Mouse (Mus musculus): ENCODE measurements around the gene Olfr734. TPM values are rescaled to one million over a fixed set of nuclear protein-coding genes. Genes with fewer than 3 reads are reported as not detected.

Olfr734 gene
- polyA plus RNA-seq (2016; fragmentation: Nextera tagmentation; extraction: Ambion mirVana): not detected in 2 replicates

DNA sequence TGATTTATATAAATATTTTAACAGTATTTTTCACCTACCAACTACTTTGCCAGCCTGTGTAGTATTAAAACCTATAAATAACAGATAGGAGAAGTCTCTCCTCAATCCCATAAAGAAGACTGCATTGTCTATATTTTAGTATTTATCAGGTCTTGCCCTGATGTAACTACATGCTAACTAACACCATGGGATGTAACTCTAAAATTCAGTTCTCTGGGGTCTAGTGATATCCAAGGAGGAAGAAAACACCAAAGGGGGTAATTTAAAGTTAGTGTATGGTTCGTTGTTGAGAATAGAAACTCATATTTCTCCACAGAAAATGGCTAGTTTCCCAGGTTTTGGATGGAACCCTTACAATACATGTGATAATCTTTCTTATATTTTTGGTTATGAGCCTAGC is at the start of gene Olfr734:
Gene Olfr734 (minus strand): TSS at position 101 of the 400 bp plus-strand sequence.
- H3K4me1 ChIP-seq (replicated peaks): no peaks in the 10 kb centered on the region
- no peak within 1 kb of the TSS for H3K4me2 ChIP-seq
- no peaks in the 10 kb centered on the region for H3K36me3 ChIP-seq
- H3K9ac ChIP-seq (replicated peaks): no peak within 1 kb of the TSS
- no peaks in the 10 kb centered on the region for H3K9me3 ChIP-seq
- no peaks in the 10 kb centered on the region for H3K27me3 ChIP-seq
- no peak for ATAC-seq (ENCODE audit: insufficient number of reproducible peaks, insufficient read depth, low FRiP score, low TSS enrichment, low read depth)
- 72% methylated on average over 1 of the region's 1 CpGs for WGBS
- no peak within 1 kb of the TSS for H3K27ac ChIP-seq
- no peak within 1 kb of the TSS for H3K4me3 ChIP-seq (replicated peaks)

DNA sequence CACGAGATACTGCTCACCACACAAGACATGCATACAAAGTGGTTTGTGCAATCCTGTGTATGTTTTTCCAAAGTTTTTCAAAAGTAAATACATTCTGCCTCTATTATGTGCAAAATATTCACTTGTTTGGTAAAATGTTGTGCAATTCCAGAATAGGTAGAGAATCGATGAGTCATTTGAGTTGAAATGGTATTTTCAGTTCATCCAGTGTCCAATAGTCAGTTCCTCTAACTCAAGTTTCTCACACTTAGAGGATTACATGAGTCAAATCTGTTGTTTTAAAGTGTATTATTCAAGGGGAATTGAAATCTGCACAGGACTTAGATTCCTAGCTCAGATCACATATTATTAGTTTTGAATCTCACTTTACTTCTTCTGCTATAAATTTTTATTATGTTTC is 37.0 kb upstream of the Olfr734 start:
- no peak overlapping the region for H3K9ac ChIP-seq (replicated peaks)
- H3K27me3 ChIP-seq: no peaks in the 10 kb centered on the region
- H3K4me1 ChIP-seq (replicated peaks): no peaks in the 10 kb centered on the region
- H3K9me3 ChIP-seq: no peaks in the 10 kb centered on the region
- H3K27ac ChIP-seq: no peak overlapping the region
- no peak overlapping the region for H3K4me3 ChIP-seq (replicated peaks)
- no peaks in the 10 kb centered on the region for H3K36me3 ChIP-seq
- 79% methylated on average over 2 of the region's 2 CpGs for WGBS
- no peak overlapping the region for H3K4me2 ChIP-seq
- ATAC-seq (ENCODE audit: insufficient number of reproducible peaks, insufficient read depth, low FRiP score, low TSS enrichment, low read depth): no peak

GRCm38 (mm10) chr14:50360480-50360879 is 33.9 kb upstream of the Olfr734 start:
- Histone ChIP-seq H3K36me3 (no peaks in the 10 kb centered on the region), H3K27me3 (no peaks in the 10 kb centered on the region), H3K4me3 (replicated peaks) (no peak overlapping the region), H3K4me2 (no peak overlapping the region), H3K9me3 (no peaks in the 10 kb centered on the region), H3K9ac (replicated peaks) (no peak overlapping the region), H3K4me1 (replicated peaks) (no peaks in the 10 kb centered on the region), H3K27ac (no peak overlapping the region)
- no peak for ATAC-seq (ENCODE audit: insufficient number of reproducible peaks, insufficient read depth, low FRiP score, low TSS enrichment, low read depth)
- WGBS: 84% methylated on average over 3 of the region's 3 CpGs

GRCm38 (mm10) chr14:50357593-50357992 is 31.0 kb upstream of the Olfr734 start, which contains the start of gene Tlr11:
Tlr11 (plus strand) TSS chr14:50357914.
- Histone ChIP-seq H3K4me1 (replicated peaks) (no peaks in the 10 kb centered on the region), H3K9me3 (no peaks in the 10 kb centered on the region), H3K4me3 (replicated peaks) (no peak within 1 kb of the TSS), H3K4me2 (no peak within 1 kb of the TSS), H3K36me3 (no peaks in the 10 kb centered on the region), H3K9ac (replicated peaks) (no peak within 1 kb of the TSS), H3K27me3 (no peaks in the 10 kb centered on the region), H3K27ac (no peak within 1 kb of the TSS)
- ATAC-seq (ENCODE audit: insufficient number of reproducible peaks, insufficient read depth, low FRiP score, low TSS enrichment, low read depth): no peak
- WGBS: 84% methylated on average over 2 of the region's 2 CpGs

DNA sequence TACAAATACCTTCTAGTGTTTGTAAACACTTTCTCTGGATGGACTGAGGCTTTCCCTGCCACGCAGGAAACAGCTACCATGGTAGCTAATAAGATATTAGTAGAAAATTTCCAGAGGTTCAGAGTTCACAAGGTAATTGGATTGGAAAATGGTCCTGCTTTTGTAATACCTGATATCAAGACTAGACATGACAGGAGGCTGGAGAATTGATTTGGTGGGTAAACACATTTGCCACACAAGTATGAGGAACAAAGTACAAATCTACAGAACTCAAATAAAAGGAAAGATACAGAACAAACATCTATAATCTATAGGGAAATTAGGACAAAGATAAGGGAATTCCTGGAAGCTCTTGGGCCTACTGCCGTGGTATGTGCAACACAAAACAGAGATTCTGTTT is 30.2 kb upstream of the Olfr734 start:
- Histone ChIP-seq H3K36me3 (no peaks in the 10 kb centered on the region), H3K27ac (no peak overlapping the region), H3K9me3 (no peaks in the 10 kb centered on the region), H3K9ac (replicated peaks) (no peak overlapping the region), H3K4me1 (replicated peaks) (no peaks in the 10 kb centered on the region), H3K27me3 (no peaks in the 10 kb centered on the region), H3K4me3 (replicated peaks) (no peak overlapping the region), H3K4me2 (no peak overlapping the region)
- WGBS: 87% methylated on average over 2 of the region's 2 CpGs
- no peak for ATAC-seq (ENCODE audit: insufficient number of reproducible peaks, insufficient read depth, low FRiP score, low TSS enrichment, low read depth)

DNA sequence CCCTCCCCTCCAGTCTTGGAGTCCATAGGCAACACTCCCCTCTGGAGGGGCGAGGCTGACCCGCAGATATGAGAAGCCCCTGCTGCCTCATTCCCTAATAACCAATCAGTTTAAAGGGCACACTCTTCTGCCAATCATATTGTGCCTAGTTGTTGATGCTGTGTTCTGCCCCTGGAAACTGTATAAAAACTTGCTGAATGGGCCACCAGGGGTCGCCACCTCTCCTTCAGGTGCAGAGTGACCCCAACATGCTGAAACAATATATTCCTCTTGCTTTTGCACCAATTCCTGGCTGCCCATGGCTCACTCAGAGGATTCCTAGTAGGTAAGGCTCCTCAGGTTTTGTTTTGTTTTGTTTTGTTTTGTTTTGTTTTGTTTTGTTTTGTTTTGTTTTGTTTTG is 25.9 kb upstream of the Olfr734 start:
- H3K4me3 ChIP-seq (replicated peaks): no peak overlapping the region
- no peak overlapping the region for H3K4me2 ChIP-seq
- H3K27me3 ChIP-seq: no peaks in the 10 kb centered on the region
- H3K27ac ChIP-seq: no peak overlapping the region
- H3K36me3 ChIP-seq: no peaks in the 10 kb centered on the region
- ATAC-seq (ENCODE audit: insufficient number of reproducible peaks, insufficient read depth, low FRiP score, low TSS enrichment, low read depth): no peak
- 48% methylated on average over 3 of the region's 3 CpGs for WGBS
- H3K9ac ChIP-seq (replicated peaks): no peak overlapping the region
- H3K9me3 ChIP-seq: no peaks in the 10 kb centered on the region
- H3K4me1 ChIP-seq (replicated peaks): no peaks in the 10 kb centered on the region

- Histone ChIP-seq H3K27ac (no peak within 1 kb of the TSS), H3K36me3 (no peaks in the 10 kb centered on the region), H3K4me3 (replicated peaks) (no peak within 1 kb of the TSS), H3K4me2 (no peak within 1 kb of the TSS), H3K9me3 (no peaks in the 10 kb centered on the region), H3K4me1 (replicated peaks) (no peaks in the 10 kb centered on the region), H3K27me3 (no peaks in the 10 kb centered on the region), H3K9ac (replicated peaks) (no peak within 1 kb of the TSS)
- 91% methylated on average over 2 of the region's 2 CpGs for WGBS
- ATAC-seq (ENCODE audit: insufficient number of reproducible peaks, insufficient read depth, low FRiP score, low TSS enrichment, low read depth): no peak
Observed at GRCm38 (mm10) chr14:50348796-50349195, 22.2 kb upstream of the Olfr734 start, which contains the start of gene Olfr735. Olfr735 (minus strand) TSS chr14:50348872.

GRCm38 (mm10) chr14:50301422-50301821 is 25.1 kb downstream of the Olfr734 start, which contains the start of gene Olfr733:
Olfr733 (minus strand) TSS chr14:50301522.
- Histone ChIP-seq H3K9ac (replicated peaks) (no peak within 1 kb of the TSS), H3K27ac (no peak within 1 kb of the TSS), H3K4me2 (no peak within 1 kb of the TSS), H3K27me3 (no peaks in the 10 kb centered on the region), H3K4me1 (replicated peaks) (no peaks in the 10 kb centered on the region), H3K36me3 (no peaks in the 10 kb centered on the region), H3K4me3 (replicated peaks) (no peak within 1 kb of the TSS), H3K9me3 (no peaks in the 10 kb centered on the region)
- no peak for ATAC-seq (ENCODE audit: insufficient number of reproducible peaks, insufficient read depth, low FRiP score, low TSS enrichment, low read depth)

DNA sequence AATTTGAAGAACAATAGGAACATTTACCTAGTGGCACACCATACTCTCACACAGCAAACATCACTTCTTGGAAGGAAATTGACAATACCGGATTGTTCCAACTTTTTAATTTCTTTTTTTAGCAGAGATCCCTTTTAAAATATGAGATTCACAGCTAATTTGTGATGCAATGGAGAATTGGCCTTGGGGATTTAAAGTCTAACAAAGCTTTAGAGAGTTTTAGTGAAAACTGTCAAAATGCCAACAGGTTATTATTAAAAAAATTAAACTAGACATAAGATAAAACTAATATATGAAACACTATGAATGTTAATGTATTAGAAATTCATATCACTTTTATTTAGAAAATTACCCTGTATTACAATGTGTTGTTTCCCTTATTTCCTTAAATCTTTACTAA is 42.5 kb downstream of the Olfr734 start, which contains the start of gene Olfr732:
Gene Olfr732 (minus strand): TSS at position 101 of the 400 bp plus-strand sequence.
- no peaks in the 10 kb centered on the region for H3K4me1 ChIP-seq (replicated peaks)
- no peak within 1 kb of the TSS for H3K4me2 ChIP-seq
- no peak within 1 kb of the TSS for H3K27ac ChIP-seq
- no peak within 1 kb of the TSS for H3K4me3 ChIP-seq (replicated peaks)
- no peak within 1 kb of the TSS for H3K9ac ChIP-seq (replicated peaks)
- 98% methylated on average over 1 of the region's 1 CpGs for WGBS
- no peaks in the 10 kb centered on the region for H3K36me3 ChIP-seq
- no peak for ATAC-seq (ENCODE audit: insufficient number of reproducible peaks, insufficient read depth, low FRiP score, low TSS enrichment, low read depth)
- no peaks in the 10 kb centered on the region for H3K27me3 ChIP-seq
- no peaks in the 10 kb centered on the region for H3K9me3 ChIP-seq

Other genes with a start within 250 kb of the Olfr734 start
- not detected in 2 replicates for gene Olfr726, start 235.8 kb downstream of the Olfr734 start, polyA plus RNA-seq (2016; fragmentation: Nextera tagmentation; extraction: Ambion mirVana)
- gene Olfr727, start 203.6 kb downstream of the Olfr734 start, polyA plus RNA-seq (2016; fragmentation: Nextera tagmentation; extraction: Ambion mirVana): not detected in 2 replicates
- not detected in 2 replicates for gene Olfr728, start 184.1 kb downstream of the Olfr734 start, polyA plus RNA-seq (2016; fragmentation: Nextera tagmentation; extraction: Ambion mirVana)
- gene Olfr729, start 173.9 kb downstream of the Olfr734 start, polyA plus RNA-seq (2016; fragmentation: Nextera tagmentation; extraction: Ambion mirVana): not detected in 2 replicates
- not detected in 2 replicates for gene Olfr730, start 138.6 kb downstream of the Olfr734 start, polyA plus RNA-seq (2016; fragmentation: Nextera tagmentation; extraction: Ambion mirVana)
- not detected in 2 replicates for gene Olfr731, start 84.9 kb downstream of the Olfr734 start, polyA plus RNA-seq (2016; fragmentation: Nextera tagmentation; extraction: Ambion mirVana)
- not detected in 2 replicates for gene Olfr732, start 42.6 kb downstream of the Olfr734 start, polyA plus RNA-seq (2016; fragmentation: Nextera tagmentation; extraction: Ambion mirVana)
- not detected in 2 replicates for gene Olfr733, start 25.2 kb downstream of the Olfr734 start, polyA plus RNA-seq (2016; fragmentation: Nextera tagmentation; extraction: Ambion mirVana)
- gene Olfr735, start 22.1 kb upstream of the Olfr734 start, polyA plus RNA-seq (2016; fragmentation: Nextera tagmentation; extraction: Ambion mirVana): not detected in 2 replicates
- not detected in 2 replicates for gene Tlr11, start 31.2 kb upstream of the Olfr734 start, polyA plus RNA-seq (2016; fragmentation: Nextera tagmentation; extraction: Ambion mirVana)
- not detected in 2 replicates for gene Olfr736, start 54.4 kb upstream of the Olfr734 start, polyA plus RNA-seq (2016; fragmentation: Nextera tagmentation; extraction: Ambion mirVana)
- not detected in 2 replicates for gene Olfr738, start 80.8 kb upstream of the Olfr734 start, polyA plus RNA-seq (2016; fragmentation: Nextera tagmentation; extraction: Ambion mirVana)
- gene Olfr739, start 91.9 kb upstream of the Olfr734 start, polyA plus RNA-seq (2016; fragmentation: Nextera tagmentation; extraction: Ambion mirVana): not detected in 2 replicates
- gene Olfr740, start 118.8 kb upstream of the Olfr734 start, polyA plus RNA-seq (2016; fragmentation: Nextera tagmentation; extraction: Ambion mirVana): not detected in 2 replicates
- not detected in 2 replicates for gene Olfr741, start 146.0 kb upstream of the Olfr734 start, polyA plus RNA-seq (2016; fragmentation: Nextera tagmentation; extraction: Ambion mirVana)
- gene Olfr742, start 176.8 kb upstream of the Olfr734 start, polyA plus RNA-seq (2016; fragmentation: Nextera tagmentation; extraction: Ambion mirVana): not detected in 2 replicates
- gene Olfr743, start 195.1 kb upstream of the Olfr734 start, polyA plus RNA-seq (2016; fragmentation: Nextera tagmentation; extraction: Ambion mirVana): not detected in 2 replicates

Measured in limb, embryonic 12.5 days (tissue).